Mouse (Mus musculus): ENCODE results near the gene Aldh1l1. TPM values are rescaled to one million over a fixed set of nuclear protein-coding genes. Genes with fewer than 3 reads are reported as not detected.
A peak's percentile ranks its signal among the peaks of the same experiment; 100 is the strongest.

The Aldh1l1 gene
- polyA plus RNA-seq, 1 experiment from 2014 or later, result 17.5 TPM

DNA sequence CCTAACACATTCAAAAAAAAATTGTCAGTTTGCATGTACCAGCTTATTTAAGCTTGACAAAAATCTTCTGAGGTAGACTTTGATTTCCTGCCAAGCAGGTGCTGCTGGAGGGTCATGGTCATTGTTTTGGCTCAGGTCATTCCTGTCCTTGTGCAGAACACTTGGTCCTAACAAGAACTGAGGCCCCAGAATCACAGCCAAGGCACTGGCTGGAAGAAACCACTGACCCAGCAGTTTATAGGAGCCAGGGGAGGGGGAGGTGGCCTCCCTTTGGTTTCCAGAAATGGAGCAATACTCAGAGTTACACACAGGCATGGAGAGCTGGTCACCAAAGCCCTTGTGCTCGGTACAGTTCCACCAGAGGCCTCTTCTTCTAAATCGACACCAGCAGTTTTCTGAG lies 96.1 kb downstream of the Aldh1l1 start:
- Histone ChIP-seq H3K9ac (no peak overlapping the region), H3K36me3 (no peaks in the 10 kb centered on the region), H3K9me3 (no peaks in the 10 kb centered on the region), H3K27ac (no peak overlapping the region), H3K27me3 (replicated peaks) (no peaks in the 10 kb centered on the region), H3K4me3 (replicated peaks) (no peak overlapping the region), H3K4me1 (replicated peaks) (no peaks in the 10 kb centered on the region), H3K4me2 (replicated peaks) (no peak overlapping the region)
- no peak for ATAC-seq
- WGBS, result 81% methylated on average over 2 of the region's 2 CpGs

DNA sequence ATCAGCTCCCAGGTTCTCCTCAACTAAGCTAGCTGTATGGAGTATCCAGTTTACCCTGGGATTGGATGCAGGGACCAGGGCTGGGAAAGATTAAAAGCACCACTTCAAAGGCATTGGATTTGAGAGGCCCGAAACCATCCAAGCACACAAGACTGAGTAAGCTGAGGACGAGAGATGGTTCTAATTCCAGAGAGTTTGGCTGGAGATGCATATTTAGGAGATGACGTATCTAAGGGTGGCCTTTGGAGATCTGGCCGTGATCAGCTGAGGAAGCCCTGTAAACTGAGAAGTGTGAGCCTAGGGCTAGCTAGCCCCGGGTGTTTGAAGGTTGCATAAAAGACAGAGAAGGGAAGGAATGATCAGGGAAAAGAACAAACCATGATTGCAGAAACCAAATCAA lies 101.9 kb downstream of the Aldh1l1 start:
- no peak overlapping the region for H3K4me2 ChIP-seq (replicated peaks)
- H3K9me3 ChIP-seq, result no peaks in the 10 kb centered on the region
- 71% methylated on average over 5 of the region's 5 CpGs for whole genome bisulfite sequencing
- H3K36me3 ChIP-seq, result no peaks in the 10 kb centered on the region
- H3K4me1 ChIP-seq (replicated peaks), result no peaks in the 10 kb centered on the region
- no peaks in the 10 kb centered on the region for H3K27me3 ChIP-seq (replicated peaks)
- H3K4me3 ChIP-seq (replicated peaks), result no peak overlapping the region
- no peak overlapping the region for H3K27ac ChIP-seq
- ATAC-seq, result no peak
- H3K9ac ChIP-seq, result no peak overlapping the region

DNA sequence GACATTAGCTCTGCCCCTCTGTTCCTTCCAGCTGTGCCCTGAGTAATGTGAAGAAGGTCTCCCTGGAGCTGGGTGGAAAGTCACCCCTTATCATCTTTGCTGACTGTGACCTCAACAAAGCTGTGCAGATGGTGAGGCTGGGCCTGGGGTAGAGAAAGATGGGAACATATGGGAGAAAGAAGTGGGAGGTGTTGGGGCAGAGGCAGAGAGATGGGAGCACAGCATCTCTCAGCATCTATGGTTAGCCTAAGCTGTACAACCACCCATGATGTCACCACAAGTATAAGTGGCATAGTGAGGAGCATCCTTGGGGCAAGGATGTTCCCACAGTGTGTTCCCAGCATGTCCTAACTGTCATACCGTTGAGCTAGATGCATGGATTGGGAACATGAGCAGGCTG lies 104.5 kb downstream of the Aldh1l1 start:
- 82% methylated on average over 1 of the region's 1 CpGs for WGBS
- no peak for ATAC-seq
- Histone ChIP-seq H3K27ac (no peak overlapping the region), H3K4me2 (replicated peaks) (no peak overlapping the region), H3K4me1 (replicated peaks) (no peaks in the 10 kb centered on the region), H3K9ac (no peak overlapping the region), H3K4me3 (replicated peaks) (no peak overlapping the region), H3K36me3 (no peaks in the 10 kb centered on the region), H3K9me3 (no peaks in the 10 kb centered on the region), H3K27me3 (replicated peaks) (no peaks in the 10 kb centered on the region)

DNA sequence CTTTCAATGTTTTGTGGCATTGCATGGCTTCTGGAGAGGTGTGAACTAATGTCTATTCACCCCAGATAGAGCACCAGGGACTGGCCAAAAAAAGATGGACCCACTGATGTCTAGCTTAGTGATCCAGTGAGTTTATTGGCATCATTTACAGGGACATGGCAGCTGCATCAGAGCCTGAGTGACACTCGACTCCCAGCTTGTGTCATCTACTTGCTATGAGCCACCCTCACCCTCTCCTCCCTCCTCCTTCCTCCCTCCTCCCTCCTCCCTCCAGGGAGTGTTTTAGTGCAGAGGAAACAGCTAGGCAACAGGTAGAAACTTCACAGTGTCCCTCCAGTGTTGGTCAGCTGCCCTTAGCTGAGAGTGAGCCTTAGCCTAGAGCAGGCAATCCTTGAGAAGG lies 108.7 kb downstream of the Aldh1l1 start:
- no peak for ATAC-seq
- H3K9me3 ChIP-seq, result no peaks in the 10 kb centered on the region

DNA sequence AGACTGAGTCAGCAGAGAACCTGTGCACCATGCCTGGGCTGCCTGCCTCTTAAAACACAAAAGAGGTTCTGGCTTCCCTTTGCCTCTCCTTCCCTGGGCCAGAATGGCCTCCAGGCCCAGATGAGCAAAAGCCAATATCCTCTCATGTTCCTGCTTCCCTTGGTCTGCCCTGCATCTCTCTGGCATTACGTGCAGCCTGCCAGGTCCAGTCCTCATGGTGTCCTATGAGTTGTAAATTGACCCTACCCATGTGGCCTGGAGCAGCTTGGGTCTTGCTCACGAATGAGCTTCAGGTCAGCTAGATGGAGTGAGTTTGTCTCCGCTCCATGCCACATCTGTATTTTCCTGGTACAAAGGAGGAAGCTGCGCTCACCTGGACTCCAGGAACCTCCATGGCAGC lies 110.8 kb downstream of the Aldh1l1 start:
- Histone ChIP-seq H3K4me3 (replicated peaks) (no peak overlapping the region), H3K9me3 (no peaks in the 10 kb centered on the region), H3K36me3 (no peaks in the 10 kb centered on the region), H3K9ac (no peak overlapping the region), H3K27ac (no peak overlapping the region), H3K4me1 (replicated peaks) (no peaks in the 10 kb centered on the region), H3K27me3 (replicated peaks) (no peaks in the 10 kb centered on the region), H3K4me2 (replicated peaks) (no peak overlapping the region)
- WGBS, result 88% methylated on average over 4 of the region's 4 CpGs
- no peak for ATAC-seq

More for the DNA sequence above, 108.7 kb downstream of the Aldh1l1 start:
- H3K4me3 ChIP-seq (replicated peaks), result no peak overlapping the region
- H3K27me3 ChIP-seq (replicated peaks), result no peaks in the 10 kb centered on the region
- H3K36me3 ChIP-seq, result no peaks in the 10 kb centered on the region
- WGBS, result 66% methylated on average over 1 of the region's 1 CpGs
- no peaks in the 10 kb centered on the region for H3K4me1 ChIP-seq (replicated peaks)
- no peak overlapping the region for H3K9ac ChIP-seq
- H3K4me2 ChIP-seq (replicated peaks), result no peak overlapping the region
- H3K27ac ChIP-seq, result no peak overlapping the region

DNA sequence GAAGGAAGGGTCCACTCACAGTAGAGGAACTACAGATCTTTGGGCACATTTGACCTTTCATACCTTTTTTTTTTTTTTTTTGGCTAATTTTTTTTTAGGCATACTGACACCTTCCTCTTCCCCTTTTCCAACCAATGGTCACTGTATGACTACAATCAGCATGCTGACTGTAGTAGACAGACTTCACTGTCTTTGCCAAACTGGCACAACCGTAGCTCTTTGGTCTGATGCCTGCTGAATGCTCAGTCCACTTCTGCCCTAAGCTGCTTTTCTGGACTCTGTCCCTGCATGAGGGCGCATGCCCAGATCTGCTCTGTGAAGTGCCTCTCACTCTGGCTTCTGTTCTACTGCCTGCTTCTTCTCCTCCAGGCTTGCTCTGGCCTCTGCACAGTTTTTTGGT lies 111.4 kb downstream of the Aldh1l1 start:
- Histone ChIP-seq H3K9me3 (no peaks in the 10 kb centered on the region), H3K27ac (no peak overlapping the region), H3K4me2 (replicated peaks) (no peak overlapping the region), H3K27me3 (replicated peaks) (no peaks in the 10 kb centered on the region), H3K9ac (no peak overlapping the region), H3K4me3 (replicated peaks) (no peak overlapping the region), H3K4me1 (replicated peaks) (no peaks in the 10 kb centered on the region), H3K36me3 (no peaks in the 10 kb centered on the region)
- WGBS, result 79% methylated on average over 2 of the region's 2 CpGs
- no peak for ATAC-seq

DNA sequence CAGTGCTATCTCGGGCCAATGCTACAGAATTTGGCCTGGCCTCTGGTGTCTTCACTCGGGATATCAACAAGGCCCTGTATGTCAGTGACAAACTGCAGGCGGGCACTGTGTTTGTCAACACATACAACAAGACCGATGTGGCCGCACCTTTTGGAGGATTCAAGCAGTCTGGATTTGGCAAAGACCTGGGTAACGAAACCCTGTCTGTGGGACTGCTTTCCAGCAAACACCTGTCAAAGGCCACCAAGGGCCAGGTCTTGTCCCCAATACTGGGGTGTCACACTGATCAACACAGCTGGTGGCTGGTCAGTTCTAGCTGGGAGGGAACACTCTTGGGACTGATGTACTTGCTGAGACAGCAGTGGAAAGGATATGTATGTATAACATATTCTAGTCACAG lies 112.0 kb downstream of the Aldh1l1 start:
- ATAC-seq, result no peak
- no peak overlapping the region for H3K4me2 ChIP-seq (replicated peaks)
- 87% methylated on average over 6 of the region's 6 CpGs for WGBS

DNA sequence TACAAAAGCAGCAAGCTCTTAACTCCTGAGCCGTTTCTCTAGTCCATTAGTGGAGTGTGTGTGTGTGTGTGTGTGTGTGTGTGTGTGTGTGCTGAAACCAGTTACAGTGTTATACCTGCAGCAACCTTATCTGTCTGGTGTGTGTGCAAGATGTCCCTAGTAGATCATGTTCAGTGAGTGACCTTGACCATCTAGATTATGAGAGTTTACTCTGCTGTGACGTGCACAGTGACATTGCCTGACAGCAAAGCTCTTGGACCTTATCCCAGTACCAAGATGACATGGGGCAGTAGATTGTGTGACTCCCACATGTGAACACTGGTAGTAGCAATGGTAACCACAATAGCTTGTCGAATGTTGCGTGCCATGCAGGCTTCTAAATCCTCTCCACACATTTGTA lies 114.1 kb downstream of the Aldh1l1 start:
- Histone ChIP-seq H3K4me3 (replicated peaks) (no peak overlapping the region), H3K4me1 (replicated peaks) (no peaks in the 10 kb centered on the region; the same call in 1 of the 2 replicates), H3K27me3 (replicated peaks) (no peaks in the 10 kb centered on the region), H3K9ac (no peak overlapping the region), H3K27ac (no peak overlapping the region), H3K9me3 (no peaks in the 10 kb centered on the region), H3K36me3 (no peaks in the 10 kb centered on the region), H3K4me2 (replicated peaks) (no peak overlapping the region)
- WGBS, result 67% methylated on average over 4 of the region's 4 CpGs
- ATAC-seq, result no peak

More for the DNA sequence above, 112.0 kb downstream of the Aldh1l1 start:
- no peaks in the 10 kb centered on the region for H3K36me3 ChIP-seq
- no peaks in the 10 kb centered on the region for H3K4me1 ChIP-seq (replicated peaks)
- H3K9ac ChIP-seq, result no peak overlapping the region
- H3K9me3 ChIP-seq, result no peaks in the 10 kb centered on the region
- no peak overlapping the region for H3K4me3 ChIP-seq (replicated peaks)
- H3K27ac ChIP-seq, result no peak overlapping the region
- no peaks in the 10 kb centered on the region for H3K27me3 ChIP-seq (replicated peaks)

DNA sequence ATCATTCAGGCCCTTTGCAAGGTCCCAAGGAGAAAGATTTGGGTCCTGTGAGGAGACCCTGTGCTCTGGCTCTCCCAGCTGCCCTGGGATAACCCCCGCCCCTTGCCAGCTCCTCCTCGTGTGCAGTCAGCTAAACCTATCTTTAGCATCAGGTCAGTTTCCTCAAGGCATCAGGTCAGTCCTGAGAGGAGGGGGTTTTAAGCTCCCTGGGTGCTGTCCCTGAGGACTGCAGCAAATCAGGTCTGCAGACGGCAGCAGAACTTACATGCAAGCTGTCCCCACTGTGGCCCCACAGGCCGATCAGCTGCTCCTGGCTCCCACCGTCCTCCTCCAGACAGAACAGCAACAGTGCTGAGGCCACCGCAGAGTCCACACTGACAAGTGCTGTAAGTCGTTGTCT lies 115.5 kb downstream of the Aldh1l1 start:
- H3K9ac ChIP-seq, result no peak overlapping the region
- H3K4me1 ChIP-seq (replicated peaks), result peaks cover 4% of the 10 kb centered on the region; the same call in 1 of the 2 replicates
- ATAC-seq, result no peak
- 59% methylated on average over 7 of the region's 7 CpGs for WGBS
- H3K4me2 ChIP-seq (replicated peaks), result no peak overlapping the region
- 0 out of 2 replicates have a peak, but pooled peaks cover 2% of the 10 kb centered on the region for H3K27me3 ChIP-seq (replicated peaks)
- no peaks in the 10 kb centered on the region for H3K36me3 ChIP-seq
- H3K27ac ChIP-seq, result no peak overlapping the region
- H3K9me3 ChIP-seq, result no peaks in the 10 kb centered on the region
- no peak overlapping the region for H3K4me3 ChIP-seq (replicated peaks)

DNA sequence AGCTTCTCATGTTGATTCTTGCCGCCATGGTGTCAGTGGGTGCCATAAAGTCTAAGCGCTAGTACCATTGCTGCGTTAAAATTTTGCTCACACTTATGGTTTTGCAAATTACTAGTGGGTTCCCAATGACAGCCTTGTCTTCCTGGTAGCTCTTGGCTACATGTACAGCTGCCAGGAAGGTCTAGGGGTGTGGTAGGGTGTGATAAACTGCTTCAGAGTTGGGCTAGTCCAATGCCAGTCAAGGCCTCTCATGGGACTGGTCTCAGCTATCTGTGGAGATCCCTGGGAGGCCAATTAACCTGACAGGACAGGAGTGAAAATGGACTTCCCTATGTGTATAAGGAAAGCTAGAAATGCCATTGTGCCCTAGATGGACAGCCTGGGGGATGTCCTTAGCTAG lies 116.1 kb downstream of the Aldh1l1 start:
- H3K4me2 ChIP-seq (replicated peaks), result no peak overlapping the region
- WGBS, result 97% methylated on average over 3 of the region's 3 CpGs
- H3K27ac ChIP-seq, result no peak overlapping the region
- H3K36me3 ChIP-seq, result no peaks in the 10 kb centered on the region
- no peak overlapping the region for H3K4me3 ChIP-seq (replicated peaks)
- peaks cover 5% of the 10 kb centered on the region; the same call in 1 of the 2 replicates for H3K4me1 ChIP-seq (replicated peaks)
- ATAC-seq, result no peak
- H3K9ac ChIP-seq, result no peak overlapping the region
- H3K27me3 ChIP-seq (replicated peaks), result 0 out of 2 replicates have a peak, but pooled peaks cover 2% of the 10 kb centered on the region
- H3K9me3 ChIP-seq, result no peaks in the 10 kb centered on the region

DNA sequence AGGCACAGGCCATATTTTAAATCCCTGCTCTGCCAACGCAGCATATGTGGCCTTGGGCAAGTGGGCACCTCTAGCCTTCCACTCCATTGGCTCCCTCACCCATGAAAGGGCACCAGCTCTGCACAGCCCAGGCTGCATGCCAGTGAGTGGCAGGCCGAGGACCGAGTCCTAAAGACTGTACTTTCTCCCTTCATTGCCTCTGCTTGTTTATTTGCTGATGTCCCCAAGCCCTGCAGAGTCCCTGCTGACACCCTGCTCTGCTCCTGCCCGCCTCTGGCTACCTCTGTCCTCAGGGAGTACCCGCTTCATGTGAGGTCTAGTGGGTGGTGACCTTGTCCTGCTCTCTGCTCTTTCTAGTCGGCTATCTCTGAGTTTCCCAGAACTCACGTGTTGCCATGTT lies 116.9 kb downstream of the Aldh1l1 start:
- peaks cover 5% of the 10 kb centered on the region; the same call in 1 of the 2 replicates for H3K4me1 ChIP-seq (replicated peaks)
- H3K36me3 ChIP-seq, result no peaks in the 10 kb centered on the region
- H3K27ac ChIP-seq, result no peak overlapping the region
- no peak for ATAC-seq
- 0 out of 2 replicates have a peak, but pooled peaks cover 2% of the 10 kb centered on the region for H3K27me3 ChIP-seq (replicated peaks)
- WGBS, result 75% methylated on average over 7 of the region's 7 CpGs
- no peak overlapping the region for H3K4me3 ChIP-seq (replicated peaks)
- no peaks in the 10 kb centered on the region for H3K9me3 ChIP-seq
- H3K4me2 ChIP-seq (replicated peaks), result no peak overlapping the region
- H3K9ac ChIP-seq, result no peak overlapping the region

DNA sequence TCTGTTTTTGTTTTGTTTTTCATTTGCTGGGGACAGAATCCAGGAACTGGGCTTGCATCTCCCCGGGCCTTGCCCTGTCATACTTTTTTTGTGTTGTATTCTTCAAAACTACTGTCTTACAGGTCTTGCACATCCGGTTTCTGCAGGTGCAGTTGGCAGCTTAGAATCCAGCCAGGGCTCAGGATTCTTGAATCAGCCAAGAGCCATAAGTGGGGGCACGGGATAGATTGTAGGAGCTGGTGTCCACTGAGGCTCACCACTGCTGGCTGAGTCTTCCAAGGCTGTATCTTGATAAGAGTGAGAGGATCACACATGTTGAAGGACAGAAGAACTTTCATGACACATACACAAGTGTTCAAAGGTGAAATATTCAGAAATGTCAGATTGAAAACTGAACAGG lies 117.9 kb downstream of the Aldh1l1 start:
- peak; percentile 18; the same call in 1 of the 2 replicates for ATAC-seq
- H3K27ac ChIP-seq, result no peak overlapping the region
- H3K4me2 ChIP-seq (replicated peaks), result peak overlapping the region; percentile 86
- H3K9me3 ChIP-seq, result no peaks in the 10 kb centered on the region
- H3K27me3 ChIP-seq (replicated peaks), result 0 out of 2 replicates have a peak, but pooled peaks cover 2% of the 10 kb centered on the region
- WGBS, result 62% methylated on average over 3 of the region's 3 CpGs
- peaks cover 5% of the 10 kb centered on the region; the same call in 1 of the 2 replicates for H3K4me1 ChIP-seq (replicated peaks)
- peak overlapping the region; percentile 61; the same call in 1 of the 2 replicates for H3K4me3 ChIP-seq (replicated peaks)
- H3K9ac ChIP-seq, result no peak overlapping the region
- no peaks in the 10 kb centered on the region for H3K36me3 ChIP-seq

DNA sequence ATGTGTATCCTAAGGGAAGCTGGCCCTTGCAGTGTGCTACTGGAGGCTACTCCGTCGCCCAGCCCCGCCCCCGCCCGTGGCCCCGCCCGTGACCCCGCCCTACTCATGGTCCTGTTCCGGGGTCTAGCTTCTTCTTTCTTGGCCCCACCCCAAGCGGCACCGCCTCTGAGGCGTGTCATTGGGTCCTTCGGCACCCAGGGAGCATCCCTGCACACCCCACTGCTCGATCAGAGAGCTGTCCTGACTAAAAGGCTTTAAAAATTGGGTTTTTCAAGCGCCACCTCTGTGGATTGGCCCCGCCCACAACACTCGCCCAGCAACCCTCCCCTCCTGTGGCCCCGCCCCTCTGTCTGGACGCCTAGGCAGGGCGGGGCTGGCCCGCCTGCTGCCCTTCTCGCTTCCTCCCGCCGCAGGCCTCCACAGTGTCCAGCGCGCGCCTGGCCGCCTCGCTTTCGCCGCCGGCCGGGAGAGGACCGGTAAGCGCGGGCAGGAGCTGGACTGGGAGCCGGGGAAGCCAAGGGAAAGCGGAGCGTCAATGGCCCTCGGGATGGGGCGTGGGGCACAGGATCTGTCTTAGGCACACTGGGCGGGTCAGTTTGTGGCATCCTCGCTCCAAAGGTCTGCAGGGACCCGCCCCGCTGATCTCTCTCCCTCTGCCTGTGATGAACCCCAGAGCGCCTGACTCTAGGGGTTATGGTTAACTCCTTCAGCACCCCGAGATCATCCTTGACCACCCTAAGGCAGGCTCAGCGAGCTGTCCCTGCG lies 118.5 kb downstream of the Aldh1l1 start, which contains the start of gene Slc41a3:
TSS of gene Slc41a3 (plus strand) at position 193 of the 765 bp plus-strand sequence.
- WGBS, result under 1% methylated on average over 49 of the region's 49 CpGs
- H3K27ac ChIP-seq, result peak within 1 kb of the TSS; percentile 48
- peak within 1 kb of the TSS; percentile 61 for H3K4me3 ChIP-seq (replicated peaks)
- H3K9ac ChIP-seq, result peak within 1 kb of the TSS; percentile 65
- H3K27me3 ChIP-seq (replicated peaks), result 0 out of 2 replicates have a peak, but pooled peaks cover 2% of the 10 kb centered on the region
- no peaks in the 10 kb centered on the region for H3K9me3 ChIP-seq
- no peaks in the 10 kb centered on the region for H3K36me3 ChIP-seq
- H3K4me1 ChIP-seq (replicated peaks), result peaks cover 5% of the 10 kb centered on the region; the same call in 1 of the 2 replicates
- peak; percentile 97 for ATAC-seq
- peak within 1 kb of the TSS; percentile 86 for H3K4me2 ChIP-seq (replicated peaks)

Data from intestine, embryonic 15.5 days (tissue).